Mouse (Mus musculus): ENCODE data around the gene Mad1l1.

The Mad1l1 gene

GRCm38 (mm10) chr5:140331615-140332512, 10.5 kb upstream of the Mad1l1 start, which contains the start of gene Mrm2:
Gene Mrm2 (minus strand): TSS chr5:140331898.
- DNase-seq (ENCODE audit: low read depth, low spot score), result peak; percentile 58

GRCm38 (mm10) chr5:140324058-140324457, 2.7 kb upstream of the Mad1l1 start:
- DNase-seq (ENCODE audit: low read depth, low spot score), result no peak

GRCm38 (mm10) chr5:140321756-140322575, 614 bp upstream of the Mad1l1 start:
- no peak for DNase-seq (ENCODE audit: low read depth, low spot score)

- DNase-seq (ENCODE audit: low read depth, low spot score), result no peak
Measured at GRCm38 (mm10) chr5:140316716-140317115, 4.6 kb downstream of the Mad1l1 start.

- no peak for DNase-seq (ENCODE audit: low read depth, low spot score)
Measured at GRCm38 (mm10) chr5:140307602-140308001, 13.8 kb downstream of the Mad1l1 start.

- DNase-seq (ENCODE audit: low read depth, low spot score), result no peak
Measured at GRCm38 (mm10) chr5:140306016-140306415, 15.3 kb downstream of the Mad1l1 start.

- no peak for DNase-seq (ENCODE audit: low read depth, low spot score)
Measured at GRCm38 (mm10) chr5:140298291-140298690, 23.1 kb downstream of the Mad1l1 start.

- DNase-seq (ENCODE audit: low read depth, low spot score), result peak; percentile 68
Measured at GRCm38 (mm10) chr5:140292152-140292551, 29.2 kb downstream of the Mad1l1 start.

- DNase-seq (ENCODE audit: low read depth, low spot score), result no peak
Measured at GRCm38 (mm10) chr5:140289161-140289560, 32.2 kb downstream of the Mad1l1 start.

- DNase-seq (ENCODE audit: low read depth, low spot score), result no peak
Measured at GRCm38 (mm10) chr5:140288287-140288686, 33.1 kb downstream of the Mad1l1 start.

- DNase-seq (ENCODE audit: low read depth, low spot score), result no peak
Measured at GRCm38 (mm10) chr5:140284761-140285160, 36.6 kb downstream of the Mad1l1 start.

- no peak for DNase-seq (ENCODE audit: low read depth, low spot score)
Measured at GRCm38 (mm10) chr5:140284011-140284410, 37.3 kb downstream of the Mad1l1 start.

- no peak for DNase-seq (ENCODE audit: low read depth, low spot score)
Measured at GRCm38 (mm10) chr5:140282900-140283299, 38.5 kb downstream of the Mad1l1 start.

- no peak for DNase-seq (ENCODE audit: low read depth, low spot score)
Measured at GRCm38 (mm10) chr5:140282376-140282775, 39.0 kb downstream of the Mad1l1 start.

GRCm38 (mm10) chr5:140280205-140280604, 41.1 kb downstream of the Mad1l1 start:
- DNase-seq (ENCODE audit: low read depth, low spot score), result no peak

GRCm38 (mm10) chr5:140276779-140277178, 44.6 kb downstream of the Mad1l1 start:
- DNase-seq (ENCODE audit: low read depth, low spot score), result no peak

GRCm38 (mm10) chr5:140270976-140271685, 50.2 kb downstream of the Mad1l1 start:
- no peak for DNase-seq (ENCODE audit: low read depth, low spot score)

GRCm38 (mm10) chr5:140268396-140268795, 53.0 kb downstream of the Mad1l1 start:
- DNase-seq (ENCODE audit: low read depth, low spot score), result no peak

- DNase-seq (ENCODE audit: low read depth, low spot score), result no peak
Measured at GRCm38 (mm10) chr5:140267061-140267460, 54.3 kb downstream of the Mad1l1 start.

- peak; percentile 34 for DNase-seq (ENCODE audit: low read depth, low spot score)
Measured at GRCm38 (mm10) chr5:140264825-140265575, 56.4 kb downstream of the Mad1l1 start.
